Mouse (Mus musculus) limb, embryonic 10.5 days (tissue): ENCODE data around the gene Igf2bp3. TPM values are rescaled to one million over a fixed set of nuclear protein-coding genes. Genes with fewer than 3 reads are reported as not detected.

Source experiments
- DNase-seq: peaks from one replicate; pipeline ENCODE4 v3.0.0-alpha.2; 2017; ENCODE audit warnings: low spot score
- H3K27ac ChIP-seq: fragments of 300-500 bp; sonication (generic); 2 replicates; pipeline ENCODE4 v1.5.1; 2016; ENCODE audit warnings: mild to moderate bottlenecking
- H3K27me3 ChIP-seq: fragments of 300-500 bp; sonication (generic); 2 replicates; pipeline ENCODE4 v1.6.1; 2016; ENCODE audit warnings: low read depth, mild to moderate bottlenecking; ENCODE audit not compliant: poor library complexity, severe bottlenecking
- H3K36me3 ChIP-seq: fragments of 300-500 bp; sonication (generic); 2 replicates; pipeline ENCODE4 v1.6.1; 2016; ENCODE audit warnings: mild to moderate bottlenecking, moderate library complexity
- H3K4me1 ChIP-seq: fragments of 300-500 bp; sonication (generic); 2 replicates; pipeline ENCODE4 v1.6.1; 2016
- H3K4me3 ChIP-seq: fragments of 300-500 bp; sonication (generic); 2 replicates; pipeline ENCODE4 v1.5.1; 2016; ENCODE audit warnings: mild to moderate bottlenecking, moderate library complexity
- H3K9me3 ChIP-seq: fragments of 300-500 bp; sonication (generic); replicated peaks from 2 replicates; pipeline ENCODE4 v1.6.1; 2016; ENCODE audit warnings: mild to moderate bottlenecking
- WGBS: fragments of 180-500 bp; shearing (Covaris S2); methylation state at CpG from one replicate; pipeline ENCODE4 v1.1.7; 2016; 5-methylcytosine and 5-hydroxymethylcytosine counted together
- polyA plus RNA-seq: library from polyadenylated mRNA; unstranded; fragments of >200 nt; fragmentation: Nextera tagmentation; extraction: Ambion mirVana; gene quantifications from 2 replicates; pipeline ENCODE4 v1.2.1, GENCODE M21; 2016

The Igf2bp3 gene
- polyA plus RNA-seq, 1 experiment from 2014 or later = 148 TPM

GRCm38 (mm10) chr6:49109196-49109595 is 105.6 kb downstream of the Igf2bp3 start:
- no peaks in the 10 kb centered on the region for H3K9me3 ChIP-seq
- H3K4me1 ChIP-seq = peaks cover 6% of the 10 kb centered on the region; the same call in 1 of the 2 replicates
- H3K27ac ChIP-seq = no peak overlapping the region
- H3K4me3 ChIP-seq = no peak overlapping the region
- no peaks in the 10 kb centered on the region for H3K27me3 ChIP-seq
- 92% methylated on average over 2 of the region's 2 CpGs for WGBS
- DNase-seq = no peak
- H3K36me3 ChIP-seq = peaks cover 89% of the 10 kb centered on the region

GRCm38 (mm10) chr6:49106746-49107500 is 107.8 kb downstream of the Igf2bp3 start:
- no peaks in the 10 kb centered on the region for H3K9me3 ChIP-seq
- DNase-seq = no peak
- H3K4me1 ChIP-seq = no peaks in the 10 kb centered on the region
- no peak overlapping the region for H3K4me3 ChIP-seq
- 94% methylated on average over 15 of the region's 15 CpGs for WGBS
- H3K27me3 ChIP-seq = no peaks in the 10 kb centered on the region
- H3K36me3 ChIP-seq = peaks cover 100% of the 10 kb centered on the region
- no peak overlapping the region for H3K27ac ChIP-seq

- Histone ChIP-seq H3K27ac (no peak overlapping the region), H3K9me3 (no peaks in the 10 kb centered on the region), H3K4me1 (no peaks in the 10 kb centered on the region), H3K4me3 (no peak overlapping the region), H3K27me3 (no peaks in the 10 kb centered on the region), H3K36me3 (peaks cover 98% of the 10 kb centered on the region)
- DNase-seq = no peak
- 100% methylated on average over 1 of the region's 1 CpGs for WGBS
Measured at GRCm38 (mm10) chr6:49099086-49099485, 115.7 kb downstream of the Igf2bp3 start.

- Histone ChIP-seq H3K4me3 (no peak overlapping the region), H3K4me1 (no peaks in the 10 kb centered on the region), H3K27ac (no peak overlapping the region), H3K36me3 (peaks cover 98% of the 10 kb centered on the region), H3K27me3 (no peaks in the 10 kb centered on the region), H3K9me3 (no peaks in the 10 kb centered on the region)
- DNase-seq = no peak
- 93% methylated on average over 5 of the region's 5 CpGs for WGBS
Measured at GRCm38 (mm10) chr6:49097596-49098110, 117.1 kb downstream of the Igf2bp3 start.

GRCm38 (mm10) chr6:49096933-49097461 is 117.8 kb downstream of the Igf2bp3 start:
- no peak overlapping the region for H3K27ac ChIP-seq
- H3K4me1 ChIP-seq = no peaks in the 10 kb centered on the region
- H3K36me3 ChIP-seq = peaks cover 98% of the 10 kb centered on the region
- no peak overlapping the region for H3K4me3 ChIP-seq
- DNase-seq = no peak
- WGBS = 89% methylated on average over 13 of the region's 13 CpGs
- H3K9me3 ChIP-seq = no peaks in the 10 kb centered on the region
- H3K27me3 ChIP-seq = no peaks in the 10 kb centered on the region

GRCm38 (mm10) chr6:49096421-49096820 is 118.3 kb downstream of the Igf2bp3 start:
- DNase-seq = no peak
- Histone ChIP-seq H3K27ac (no peak overlapping the region), H3K27me3 (no peaks in the 10 kb centered on the region), H3K4me1 (no peaks in the 10 kb centered on the region), H3K9me3 (no peaks in the 10 kb centered on the region), H3K36me3 (peaks cover 100% of the 10 kb centered on the region), H3K4me3 (no peak overlapping the region)
- WGBS = 87% methylated on average over 7 of the region's 7 CpGs

- 90% methylated on average over 10 of the region's 10 CpGs for WGBS
Measured at GRCm38 (mm10) chr6:49094968-49095367, 119.8 kb downstream of the Igf2bp3 start.

GRCm38 (mm10) chr6:49083008-49083407 is 131.7 kb downstream of the Igf2bp3 start:
- no peak for DNase-seq
- WGBS = 93% methylated on average over 4 of the region's 4 CpGs
- no peaks in the 10 kb centered on the region for H3K27me3 ChIP-seq
- peaks cover 80% of the 10 kb centered on the region for H3K36me3 ChIP-seq
- no peak overlapping the region for H3K4me3 ChIP-seq
- H3K4me1 ChIP-seq = no peaks in the 10 kb centered on the region
- H3K9me3 ChIP-seq = no peaks in the 10 kb centered on the region
- H3K27ac ChIP-seq = no peak overlapping the region

More at GRCm38 (mm10) chr6:49094968-49095367, 119.8 kb downstream of the Igf2bp3 start:
- H3K9me3 ChIP-seq = no peaks in the 10 kb centered on the region
- H3K4me1 ChIP-seq = no peaks in the 10 kb centered on the region
- peaks cover 100% of the 10 kb centered on the region for H3K36me3 ChIP-seq
- no peaks in the 10 kb centered on the region for H3K27me3 ChIP-seq
- no peak overlapping the region for H3K4me3 ChIP-seq
- no peak for DNase-seq
- H3K27ac ChIP-seq = no peak overlapping the region

GRCm38 (mm10) chr6:49079313-49079712 is 135.4 kb downstream of the Igf2bp3 start:
- Histone ChIP-seq H3K27ac (no peak overlapping the region), H3K4me1 (peaks cover 9% of the 10 kb centered on the region), H3K9me3 (no peaks in the 10 kb centered on the region), H3K27me3 (no peaks in the 10 kb centered on the region), H3K36me3 (peaks cover 54% of the 10 kb centered on the region), H3K4me3 (no peak overlapping the region)
- no peak for DNase-seq
- WGBS = 92% methylated on average over 1 of the region's 1 CpGs

GRCm38 (mm10) chr6:49077894-49078293 is 136.9 kb downstream of the Igf2bp3 start:
- Histone ChIP-seq H3K4me3 (no peak overlapping the region), H3K27ac (no peak overlapping the region), H3K36me3 (peaks cover 40% of the 10 kb centered on the region), H3K27me3 (no peaks in the 10 kb centered on the region), H3K4me1 (peaks cover 13% of the 10 kb centered on the region), H3K9me3 (no peaks in the 10 kb centered on the region)
- 87% methylated on average over 2 of the region's 2 CpGs for WGBS
- DNase-seq = no peak

- Histone ChIP-seq H3K9me3 (no peaks in the 10 kb centered on the region), H3K4me1 (peaks cover 13% of the 10 kb centered on the region), H3K27me3 (no peaks in the 10 kb centered on the region), H3K36me3 (peaks cover 17% of the 10 kb centered on the region), H3K4me3 (peak overlapping the region; percentile 78), H3K27ac (peak overlapping the region; percentile 93)
- WGBS = 4% methylated on average over 19 of the region's 19 CpGs
- DNase-seq = no peak
Measured at GRCm38 (mm10) chr6:49074117-49074490, 140.7 kb downstream of the Igf2bp3 start.

- DNase-seq = peak; percentile 97
- peaks cover 13% of the 10 kb centered on the region for H3K4me1 ChIP-seq
- no peaks in the 10 kb centered on the region for H3K27me3 ChIP-seq
- peaks cover 12% of the 10 kb centered on the region for H3K36me3 ChIP-seq
- H3K4me3 ChIP-seq = peak within 1 kb of the TSS; percentile 78
- H3K9me3 ChIP-seq = no peaks in the 10 kb centered on the region
- WGBS = under 1% methylated on average over 49 of the region's 49 CpGs
- H3K27ac ChIP-seq = peak within 1 kb of the TSS; percentile 93
Measured at GRCm38 (mm10) chr6:49073304-49074116, 141.2 kb downstream of the Igf2bp3 start, which contains the start of gene Malsu1. TSS of gene Malsu1 (plus strand) at chr6:49073795.

- Histone ChIP-seq H3K27me3 (no peaks in the 10 kb centered on the region), H3K27ac (no peak overlapping the region), H3K4me1 (peaks cover 4% of the 10 kb centered on the region), H3K9me3 (no peaks in the 10 kb centered on the region), H3K36me3 (no peaks in the 10 kb centered on the region), H3K4me3 (no peak overlapping the region)
- no peak for DNase-seq
- 50% methylated on average over 4 of the region's 4 CpGs for WGBS
Measured at GRCm38 (mm10) chr6:49068361-49068760, 146.4 kb downstream of the Igf2bp3 start.
